Mouse (Mus musculus) embryonic facial prominence, embryonic 11.5 days (tissue): Measurements from ENCODE around the gene Tmem232. TPM values are rescaled to one million over a fixed set of nuclear protein-coding genes. Genes with fewer than 3 reads are reported as not detected.

ENCODE experiments used
- ATAC-seq: fragments of 200-750 bp; cut with Nextera tagmentation; replicated peaks from 2 replicates; pipeline ENCODE4 v1.8.0; 2017; ENCODE audit warnings: low read depth; ENCODE audit not compliant: insufficient number of reproducible peaks, low FRiP score, low TSS enrichment
- DNase-seq: peaks from one replicate; pipeline ENCODE4 v3.0.0-alpha.2; 2015; ENCODE audit warnings: low spot score
- H3K27ac ChIP-seq: fragments of 300-500 bp; sonication (generic); replicated peaks from 2 replicates; pipeline ENCODE4 v1.5.1; 2014; ENCODE audit warnings: mild to moderate bottlenecking, low read depth, low read length, control low read depth
- H3K27me3 ChIP-seq: fragments of 300-500 bp; sonication (generic); 2 replicates; pipeline ENCODE4 v1.6.1; 2014; ENCODE audit warnings: mild to moderate bottlenecking, low read length, moderate library complexity, mixed read lengths; ENCODE audit not compliant: control insufficient read depth, insufficient read depth
- H3K36me3 ChIP-seq: fragments of 300-500 bp; sonication (generic); replicated peaks from 2 replicates; pipeline ENCODE4 v1.6.1; 2014; ENCODE audit warnings: low read depth, mild to moderate bottlenecking, low read length, moderate library complexity, mixed read lengths; ENCODE audit not compliant: control insufficient read depth, insufficient read depth
- H3K4me1 ChIP-seq: fragments of 300-500 bp; sonication (generic); 2 replicates; pipeline ENCODE4 v1.6.1; 2014; ENCODE audit warnings: low read length, mixed read lengths; ENCODE audit not compliant: control insufficient read depth, insufficient read depth
- H3K4me2 ChIP-seq: fragments of 300-500 bp; sonication (generic); 2 replicates; pipeline ENCODE4 v1.6.1; 2014; ENCODE audit warnings: low read depth, mild to moderate bottlenecking, control low read depth, low read length, moderate library complexity
- H3K4me3 ChIP-seq: fragments of 300-500 bp; sonication (generic); 2 replicates; pipeline ENCODE4 v1.5.1; 2014; ENCODE audit warnings: low read depth, low read length, control low read depth
- H3K9ac ChIP-seq: fragments of 300-500 bp; sonication (generic); replicated peaks from 2 replicates; pipeline ENCODE4 v1.6.1; 2014; ENCODE audit warnings: mild to moderate bottlenecking, control low read depth, low read length
- H3K9me3 ChIP-seq: fragments of 300-500 bp; sonication (generic); replicated peaks from 2 replicates; pipeline ENCODE4 v1.6.1; 2016; ENCODE audit warnings: mild to moderate bottlenecking, low read length, inconsistent platforms, mixed read lengths; ENCODE audit not compliant: control insufficient read depth
- WGBS: fragments of 180-500 bp; shearing (Covaris S2); extraction: QIAGEN DNeasy Blood & Tissue Kit; methylation state at CpG from one replicate; pipeline ENCODE4 v1.1.7; 2014; 5-methylcytosine and 5-hydroxymethylcytosine counted together
- polyA plus RNA-seq: library from polyadenylated mRNA; unstranded; fragments of >200 nt; fragmentation: Nextera tagmentation; extraction: Ambion mirVana; gene quantifications from 2 replicates; pipeline ENCODE4 v1.2.1, GENCODE M21; 2014

The Tmem232 gene
- polyA plus RNA-seq, 1 experiment from 2014 or later = not detected

GRCm38 (mm10) chr17:65564189-65564588 is 23.6 kb upstream of the Tmem232 start:
- no peak for ATAC-seq
- 79% methylated on average over 5 of the region's 5 CpGs for WGBS
- Histone ChIP-seq H3K36me3 (no peaks in the 10 kb centered on the region), H3K9ac (no peak overlapping the region), H3K4me3 (no peak overlapping the region), H3K4me1 (no peaks in the 10 kb centered on the region), H3K27me3 (no peaks in the 10 kb centered on the region), H3K27ac (no peak overlapping the region), H3K4me2 (no peak overlapping the region), H3K9me3 (no peaks in the 10 kb centered on the region)
- no peak for DNase-seq

GRCm38 (mm10) chr17:65563345-65563744 is 22.8 kb upstream of the Tmem232 start:
- Histone ChIP-seq H3K4me3 (no peak overlapping the region), H3K27ac (no peak overlapping the region), H3K4me2 (no peak overlapping the region), H3K36me3 (no peaks in the 10 kb centered on the region), H3K9me3 (no peaks in the 10 kb centered on the region), H3K4me1 (no peaks in the 10 kb centered on the region), H3K27me3 (no peaks in the 10 kb centered on the region), H3K9ac (no peak overlapping the region)
- WGBS = 60% methylated on average over 6 of the region's 6 CpGs
- no peak for DNase-seq
- ATAC-seq = no peak

- Histone ChIP-seq H3K4me1 (no peaks in the 10 kb centered on the region), H3K4me2 (no peak overlapping the region), H3K9ac (no peak overlapping the region), H3K9me3 (no peaks in the 10 kb centered on the region), H3K4me3 (no peak overlapping the region), H3K27ac (no peak overlapping the region), H3K36me3 (no peaks in the 10 kb centered on the region), H3K27me3 (no peaks in the 10 kb centered on the region)
- WGBS = 6% methylated on average over 5 of the region's 5 CpGs
- ATAC-seq = no peak
- DNase-seq = peak; percentile 89
Observed at GRCm38 (mm10) chr17:65562761-65563160, 22.2 kb upstream of the Tmem232 start.

- ATAC-seq (no peak), DNase-seq (no peak)
- no peak overlapping the region for H3K4me3 ChIP-seq
- no peak overlapping the region for H3K4me2 ChIP-seq
- no peaks in the 10 kb centered on the region for H3K27me3 ChIP-seq
- H3K27ac ChIP-seq = no peak overlapping the region
- WGBS = 81% methylated on average over 6 of the region's 6 CpGs
- H3K9ac ChIP-seq = no peak overlapping the region
- H3K9me3 ChIP-seq = no peaks in the 10 kb centered on the region
- H3K36me3 ChIP-seq = no peaks in the 10 kb centered on the region
- no peaks in the 10 kb centered on the region for H3K4me1 ChIP-seq
Observed at GRCm38 (mm10) chr17:65561361-65562015, 20.9 kb upstream of the Tmem232 start.

- Histone ChIP-seq H3K4me3 (no peak overlapping the region), H3K4me2 (no peak overlapping the region), H3K9me3 (no peaks in the 10 kb centered on the region), H3K27me3 (no peaks in the 10 kb centered on the region), H3K36me3 (no peaks in the 10 kb centered on the region), H3K4me1 (no peaks in the 10 kb centered on the region), H3K27ac (no peak overlapping the region), H3K9ac (no peak overlapping the region)
- WGBS = 31% methylated on average over 5 of the region's 5 CpGs
- no peak for DNase-seq
- ATAC-seq = no peak
Observed at GRCm38 (mm10) chr17:65559273-65559672, 18.7 kb upstream of the Tmem232 start.

GRCm38 (mm10) chr17:65558788-65559187 is 18.2 kb upstream of the Tmem232 start:
- Histone ChIP-seq H3K4me3 (no peak overlapping the region), H3K4me1 (no peaks in the 10 kb centered on the region), H3K36me3 (no peaks in the 10 kb centered on the region), H3K27ac (no peak overlapping the region), H3K4me2 (no peak overlapping the region; the same call in 1 of the 2 replicates), H3K9ac (no peak overlapping the region), H3K27me3 (no peaks in the 10 kb centered on the region), H3K9me3 (no peaks in the 10 kb centered on the region)
- peak; percentile 39; the same call in 1 of the 2 replicates for ATAC-seq
- 55% methylated on average over 9 of the region's 9 CpGs for WGBS
- DNase-seq = no peak

GRCm38 (mm10) chr17:65558217-65558616 is 17.6 kb upstream of the Tmem232 start:
- 34% methylated on average over 9 of the region's 9 CpGs for WGBS
- Histone ChIP-seq H3K4me1 (no peaks in the 10 kb centered on the region), H3K27ac (no peak overlapping the region), H3K9ac (no peak overlapping the region), H3K36me3 (no peaks in the 10 kb centered on the region), H3K27me3 (no peaks in the 10 kb centered on the region), H3K4me3 (no peak overlapping the region), H3K4me2 (no peak overlapping the region; the same call in 1 of the 2 replicates), H3K9me3 (no peaks in the 10 kb centered on the region)
- DNase-seq = peak; percentile 76
- ATAC-seq = no peak

GRCm38 (mm10) chr17:65557212-65557611 is 16.6 kb upstream of the Tmem232 start:
- Histone ChIP-seq H3K4me2 (no peak overlapping the region), H3K36me3 (no peaks in the 10 kb centered on the region), H3K9me3 (no peaks in the 10 kb centered on the region), H3K4me1 (no peaks in the 10 kb centered on the region), H3K27me3 (no peaks in the 10 kb centered on the region), H3K9ac (no peak overlapping the region), H3K27ac (no peak overlapping the region), H3K4me3 (no peak overlapping the region)
- no peak for DNase-seq
- WGBS = 84% methylated on average over 6 of the region's 6 CpGs
- no peak for ATAC-seq
